In genomic region chr8:107436841-107437421, GRCm38 (mm10) we compare ENCODE assay signal across 8 mouse cellular contexts. TPM values are rescaled to one million over a fixed set of nuclear protein-coding genes. Genes with fewer than 3 reads are reported as not detected.
DNase-seq lines count a peak whose midpoint lies in the region; ATAC-seq and TF ChIP-seq lines count a peak whose summit lies in the region.

No protein-coding gene starts in this region.

- H3K4me2 ChIP-seq in heart, embryonic 11.5 days = peak overlapping the region; percentile 77

- WGBS in heart, embryonic 10.5 days = 10% methylated on average over 16 of the region's 16 CpGs
- WGBS in heart, embryonic 11.5 days (ENCODE audit: insufficient replicate concordance) = 7% methylated on average over 16 of the region's 16 CpGs
- 9% methylated on average over 16 of the region's 16 CpGs for WGBS in midbrain, embryonic 10.5 days

- H3K4me3 ChIP-seq in heart, embryonic 10.5 days = peak overlapping the region; percentile 90
- H3K4me3 ChIP-seq in bone marrow macrophage, adult 2 months (ENCODE audit: insufficient read depth, low read length) = peak overlapping the region; percentile 94
- peak overlapping the region; percentile 76 for H3K4me3 ChIP-seq in heart, embryonic 11.5 days (ENCODE audit: low read depth, low read length)
- peak overlapping the region; percentile 86 for H3K4me3 ChIP-seq in midbrain, embryonic 10.5 days

- DNase-seq in heart, embryonic 10.5 days (ENCODE audit: low spot score) = peak; percentile 88
- no peak for DNase-seq in heart, adult 8-10 months (ENCODE audit: low spot score)
- peak; percentile 36 to 60 for DNase-seq in kidney, postnatal 25 days
- DNase-seq in midbrain, embryonic 10.5 days (ENCODE audit: low spot score) = no peak
- DNase-seq in yolk sac, embryonic 10.5 days (ENCODE audit: low spot score) = peak; percentile 60
- no peak for DNase-seq in layer of hippocampus, adult 18-20 months (ENCODE audit: low spot score in 2 of 2)

- H3K27me3 ChIP-seq in heart, embryonic 10.5 days (ENCODE audit: insufficient read depth, poor library complexity, severe bottlenecking) = no peaks in the 10 kb centered on the region
- H3K27me3 ChIP-seq in heart, embryonic 11.5 days (ENCODE audit: control insufficient read depth, insufficient read depth, low read length) = no peaks in the 10 kb centered on the region
- no peaks in the 10 kb centered on the region for H3K27me3 ChIP-seq in midbrain, embryonic 10.5 days (ENCODE audit: low read depth, poor library complexity, severe bottlenecking)

- peak; percentile 49 for ATAC-seq in heart, embryonic 11.5 days (replicated peaks; ENCODE audit: insufficient number of reproducible peaks, low FRiP score, low TSS enrichment)

- H3K4me1 ChIP-seq in heart, embryonic 10.5 days = peaks cover 11% of the 10 kb centered on the region; the same call in 1 of the 2 replicates
- peaks cover 19% of the 10 kb centered on the region for H3K4me1 ChIP-seq in bone marrow macrophage, adult 2 months (ENCODE audit: control insufficient read depth, insufficient read depth, low read length)
- peaks cover 2% of the 10 kb centered on the region; the same call in 1 of the 2 replicates for H3K4me1 ChIP-seq in heart, embryonic 11.5 days (ENCODE audit: control insufficient read depth, insufficient read depth, low read length)
- H3K4me1 ChIP-seq in midbrain, embryonic 10.5 days = peaks cover 19% of the 10 kb centered on the region

- no peaks in the 10 kb centered on the region for H3K9me3 ChIP-seq in heart, embryonic 10.5 days
- H3K9me3 ChIP-seq in heart, embryonic 11.5 days (replicated peaks; ENCODE audit: control insufficient read depth, low read length) = no peaks in the 10 kb centered on the region
- H3K9me3 ChIP-seq in midbrain, embryonic 10.5 days (replicated peaks) = no peaks in the 10 kb centered on the region

- H3K27ac ChIP-seq in heart, embryonic 10.5 days = peak overlapping the region; percentile 96
- peak overlapping the region; percentile 56 for H3K27ac ChIP-seq in bone marrow macrophage, adult 2 months (ENCODE audit: insufficient read depth, low read depth, low read length)
- peak overlapping the region; percentile 87 for H3K27ac ChIP-seq in heart, embryonic 11.5 days (ENCODE audit: low read depth, low read length)
- peak overlapping the region; percentile 93 for H3K27ac ChIP-seq in midbrain, embryonic 10.5 days (replicated peaks)

- no peak for TF ChIP-seq CTCF in bone marrow macrophage, adult 2 months (IDR thresholded peaks at IDR 0.05; ENCODE audit: low read depth, low read length)

- no peak for TF ChIP-seq POLR2A in bone marrow macrophage, adult 2 months (IDR thresholded peaks at IDR 0.05; ENCODE audit: borderline replicate concordance, low read depth, low read length)

- H3K9ac ChIP-seq in heart, embryonic 11.5 days (ENCODE audit: low read depth, low read length) = peak overlapping the region; percentile 81

- H3K36me3 ChIP-seq in heart, embryonic 10.5 days = no peaks in the 10 kb centered on the region
- no peaks in the 10 kb centered on the region for H3K36me3 ChIP-seq in heart, embryonic 11.5 days (ENCODE audit: control insufficient read depth, insufficient read depth, low read length)
- H3K36me3 ChIP-seq in midbrain, embryonic 10.5 days = peaks cover 8% of the 10 kb centered on the region; the same call in 1 of the 2 replicates

RNA-seq across cellular contexts. Expression of gene Wwp2, which starts 0.8 kb away (rescaled TPM):
- 38.9 and 46.4 TPM in 2 replicates for polyA plus RNA-seq in heart, embryonic 10.5 days (2016; fragmentation: Nextera tagmentation; extraction: Ambion mirVana)
- total RNA-seq in heart, adult 8-10 months (2022) = 10 to 100 TPM; 22.2 to 25.0 (median 24.2) TPM
- polyA plus RNA-seq in bone marrow macrophage, adult 2 months (2012; ENCODE audit: insufficient read depth, insufficient read length, missing spikeins) = 64.7 and 68.1 TPM in 2 replicates
- polyA plus RNA-seq in heart, embryonic 11.5 days (2014; fragmentation: Nextera tagmentation; extraction: Ambion mirVana) = 34.6 and 35.2 TPM in 2 replicates
- polyA plus RNA-seq in midbrain, embryonic 10.5 days (2016; fragmentation: Nextera tagmentation; extraction: Ambion mirVana) = 54.4 and 61.8 TPM in 2 replicates
- total RNA-seq in layer of hippocampus, adult 18-20 months (2021) = 10 to 100 TPM; 34.2 to 35.5 TPM

RNA-seq across cellular contexts. Expression of gene Nob1, which starts 12.1 kb away (rescaled TPM):
- 57.5 and 80.1 TPM in 2 replicates for polyA plus RNA-seq in heart, embryonic 10.5 days (2016; fragmentation: Nextera tagmentation; extraction: Ambion mirVana)
- total RNA-seq in heart, adult 8-10 months (2022) = 10 to 100 TPM; 18.5 to 27.0 (median 24.6) TPM
- polyA plus RNA-seq in bone marrow macrophage, adult 2 months (2012; ENCODE audit: insufficient read depth, insufficient read length, missing spikeins) = 11.0 and 11.3 TPM in 2 replicates
- 48.4 and 48.8 TPM in 2 replicates for polyA plus RNA-seq in heart, embryonic 11.5 days (2014; fragmentation: Nextera tagmentation; extraction: Ambion mirVana)
- polyA plus RNA-seq in midbrain, embryonic 10.5 days (2016; fragmentation: Nextera tagmentation; extraction: Ambion mirVana) = 89.7 and 91.4 TPM in 2 replicates
- 10 to 100 TPM; 40.7 to 44.1 TPM for total RNA-seq in layer of hippocampus, adult 18-20 months (2021)

RNA-seq across cellular contexts. Expression of gene Nqo1, which starts 33.9 kb away (rescaled TPM):
- 3.9 and 4.5 TPM in 2 replicates for polyA plus RNA-seq in heart, embryonic 10.5 days (2016; fragmentation: Nextera tagmentation; extraction: Ambion mirVana)
- total RNA-seq in heart, adult 8-10 months (2022) = 10 to 100 TPM; 65.1 to 78.9 (median 73.5) TPM
- 18.3 and 20.6 TPM in 2 replicates for polyA plus RNA-seq in bone marrow macrophage, adult 2 months (2012; ENCODE audit: insufficient read depth, insufficient read length, missing spikeins)
- 6.8 and 6.9 TPM in 2 replicates for polyA plus RNA-seq in heart, embryonic 11.5 days (2014; fragmentation: Nextera tagmentation; extraction: Ambion mirVana)
- 5.6 and 7.3 TPM in 2 replicates for polyA plus RNA-seq in midbrain, embryonic 10.5 days (2016; fragmentation: Nextera tagmentation; extraction: Ambion mirVana)
- total RNA-seq in layer of hippocampus, adult 18-20 months (2021) = 1 to 10 TPM; 5.1 to 5.9 TPM

Comparison
In these comparisons a context has a peak if more than half of its experiments do, and no peak if none do; other contexts are left out.
1. DNase-seq: peak in heart, embryonic 10.5 days (single experiment), kidney, postnatal 25 days (2 of 2) and yolk sac, embryonic 10.5 days (single experiment); none in heart, adult 8-10 months (single experiment), midbrain, embryonic 10.5 days (single experiment) and layer of hippocampus, adult 18-20 months (0 of 2).
2. Peak in every context shown above with its lines, with median percentiles within 50 percentile points of each other: H3K27ac ChIP-seq and H3K4me3 ChIP-seq.